Mouse (Mus musculus) lung, adult 2 months (tissue): ENCODE data around the gene Taf13.

Experiments used
- CTCF ChIP-seq: fragments of 200-500 bp; IDR thresholded peaks from 2 replicates; pipeline ENCODE4 v1.5.1; 2011; ENCODE audit warnings: mild to moderate bottlenecking, low read length, control low read depth; ENCODE audit not compliant: insufficient read depth
- POLR2A ChIP-seq: fragments of 200-500 bp; IDR thresholded peaks from 2 replicates; pipeline ENCODE4 v1.6.1; 2011; ENCODE audit warnings: low read depth, mild to moderate bottlenecking, control low read depth, low read length, borderline replicate concordance; ENCODE audit errors: extremely low read depth

DNA sequence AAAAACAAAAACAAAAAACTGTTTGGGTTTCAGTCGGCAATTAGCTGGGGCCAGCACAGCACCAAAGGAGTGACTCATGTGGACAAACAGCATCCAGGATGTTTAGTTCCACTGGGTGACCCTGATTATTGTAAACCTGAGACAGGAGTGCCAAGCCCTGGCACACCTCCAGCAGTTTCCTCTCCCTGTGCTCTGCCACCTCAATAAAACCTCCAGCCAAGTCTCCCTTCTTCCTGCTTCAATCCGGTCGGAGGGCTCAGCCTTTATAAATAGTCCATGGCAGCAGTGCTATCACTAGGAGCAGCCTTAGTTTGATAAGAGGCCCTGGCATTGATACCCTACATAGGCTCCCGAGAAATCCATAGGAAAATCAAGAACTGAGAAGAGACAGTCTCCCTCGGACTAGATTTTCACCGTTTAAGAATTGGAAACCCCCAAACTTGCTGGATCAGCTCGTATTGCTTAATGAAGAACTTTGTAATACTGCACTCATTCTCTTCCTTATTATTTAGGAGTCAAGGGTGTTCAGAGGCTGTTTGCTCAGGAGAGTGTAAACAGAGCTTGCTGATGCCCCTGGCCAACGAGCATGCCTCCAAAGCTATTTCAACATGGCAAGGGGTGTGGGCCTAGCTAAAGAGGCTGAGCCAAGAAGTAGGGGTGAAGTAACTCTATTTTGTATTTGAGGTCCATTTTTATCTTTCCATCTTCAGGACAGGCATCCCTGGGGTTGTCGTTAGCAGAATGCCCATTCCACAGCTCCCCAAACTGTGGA, 38.2 kb upstream of the Taf13 start:
- no peak for TF ChIP-seq POLR2A
- TF ChIP-seq CTCF = no peak
